Mouse (Mus musculus): ENCODE data around the gene Narf.
A peak's percentile ranks its signal among the peaks of the same experiment; 100 is the strongest.

Narf gene

DNA sequence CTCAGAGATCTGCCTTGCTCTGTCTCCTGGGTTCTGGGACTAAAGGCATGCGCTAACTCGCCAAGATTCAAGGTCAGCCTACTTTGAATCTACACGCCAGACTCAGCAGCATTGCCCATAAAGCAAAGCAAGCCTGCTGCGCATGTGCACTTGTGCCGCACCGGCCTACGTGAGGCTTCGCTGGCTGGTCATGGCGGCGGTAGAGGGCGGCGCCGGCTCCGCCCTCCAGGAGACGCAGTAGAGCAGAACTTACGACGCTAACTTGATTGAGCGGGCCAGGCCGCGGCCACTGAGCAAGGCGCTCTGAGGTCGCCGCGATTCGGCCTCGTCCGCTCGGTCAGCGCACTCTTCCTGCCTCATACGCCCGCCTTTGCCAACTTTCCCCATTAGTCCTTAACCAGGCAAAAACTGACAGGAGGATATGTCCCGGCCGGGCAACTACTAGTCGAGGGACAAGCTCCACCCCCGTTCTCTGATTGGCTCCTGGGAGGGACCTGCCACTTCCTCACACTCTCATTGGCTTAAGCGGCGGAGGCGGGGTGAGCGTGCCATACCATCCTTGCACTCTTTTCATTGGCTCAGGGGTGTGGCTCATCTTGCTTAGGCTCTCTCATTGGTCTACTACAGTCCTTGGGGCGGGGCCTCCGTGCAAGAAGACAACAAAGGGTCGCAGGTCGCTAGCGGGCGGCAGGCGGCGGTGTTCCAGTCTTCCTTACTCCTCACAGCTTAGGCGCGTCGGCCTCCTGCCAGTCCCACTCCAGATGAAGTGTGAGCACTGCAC lies at the start of gene Narf:
Narf (plus strand) TSS at position 690 of the 781 bp plus-strand sequence.
- DNase-seq: peak; percentile 98

GRCm38 (mm10) chr11:121189681-121190080 lies 47.4 kb upstream of the Narf start:
- peak; percentile 71 for DNase-seq

DNA sequence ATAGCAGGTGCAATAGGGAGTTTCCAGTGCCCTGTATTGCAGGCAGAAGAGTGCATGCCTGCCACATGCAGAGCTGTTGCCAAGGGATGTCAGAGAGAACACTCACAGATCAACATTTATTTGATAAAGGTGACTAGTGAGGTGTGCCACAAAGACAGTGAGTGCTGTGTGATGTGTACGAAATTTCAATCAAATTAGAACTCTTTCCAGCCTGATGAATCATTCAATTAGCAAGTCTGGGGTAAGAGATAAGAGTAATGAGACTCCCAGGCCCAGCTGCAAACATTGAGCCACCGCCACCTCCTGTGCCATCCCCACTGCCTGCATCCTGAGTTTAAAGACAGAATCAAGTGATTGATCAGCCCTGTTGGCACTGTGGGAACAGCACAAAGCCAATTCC lies 44.3 kb upstream of the Narf start:
- no peak for DNase-seq

GRCm38 (mm10) chr11:121193415-121193814 lies 43.6 kb upstream of the Narf start:
- no peak for DNase-seq

- no peak for DNase-seq
Measured at GRCm38 (mm10) chr11:121198622-121199021, 38.4 kb upstream of the Narf start.

DNA sequence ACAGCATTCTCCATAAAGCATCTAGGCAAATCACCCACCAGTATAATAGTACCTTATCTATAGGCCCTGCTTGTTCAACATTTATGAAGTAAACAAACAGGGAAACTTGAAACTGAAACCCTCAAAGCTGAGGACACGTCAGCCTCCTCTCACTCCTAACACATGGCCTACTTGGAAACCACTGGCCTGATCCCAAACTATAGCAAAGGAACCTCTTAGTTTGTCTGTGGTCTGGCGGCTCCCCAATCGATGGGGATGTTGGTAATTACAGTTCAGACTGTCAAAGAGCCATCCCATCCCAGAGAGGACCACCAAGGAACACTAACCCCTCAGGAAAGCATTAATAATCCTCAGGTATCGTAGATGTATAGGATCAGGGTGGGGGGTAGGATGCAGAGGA lies 37.2 kb upstream of the Narf start:
- no peak for DNase-seq

DNA sequence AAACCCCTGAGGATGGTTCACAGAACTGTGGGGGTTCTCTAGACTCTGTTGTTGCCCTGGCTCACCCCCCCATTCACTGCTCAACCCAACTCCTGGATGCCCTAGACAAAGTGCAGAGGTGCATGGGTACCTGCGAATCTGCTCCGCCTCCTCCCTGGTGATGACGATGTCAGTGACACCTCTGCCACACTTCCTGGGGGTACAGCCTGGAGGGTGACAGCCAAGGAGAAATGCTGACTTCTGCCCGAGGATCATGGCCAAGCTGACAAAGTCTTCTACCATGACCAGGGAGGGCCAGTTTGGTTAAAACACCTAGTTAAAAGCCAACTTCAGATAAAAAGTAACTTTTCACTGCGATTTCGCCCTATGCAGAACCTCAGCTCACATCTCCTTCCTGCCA lies 36.3 kb upstream of the Narf start:
- DNase-seq: no peak

- DNase-seq: peak; percentile 62 to 75
Measured at GRCm38 (mm10) chr11:121201436-121202198, 35.4 kb upstream of the Narf start.

DNA sequence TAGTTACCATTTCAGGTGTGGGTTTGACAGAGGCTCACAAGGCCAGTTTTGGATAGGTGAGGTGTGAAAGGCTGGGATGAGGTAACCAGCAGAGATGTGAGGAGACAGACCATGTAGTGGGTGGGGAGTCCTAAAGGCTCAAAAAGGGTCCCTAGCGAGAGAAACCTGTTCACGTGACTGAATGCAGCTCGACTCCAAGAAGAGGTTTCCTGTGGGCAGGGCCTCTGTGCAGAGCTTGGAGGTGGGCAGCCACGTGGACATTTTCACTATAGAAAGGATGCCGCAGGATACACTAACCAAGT lies 33.2 kb upstream of the Narf start:
- no peak for DNase-seq

DNA sequence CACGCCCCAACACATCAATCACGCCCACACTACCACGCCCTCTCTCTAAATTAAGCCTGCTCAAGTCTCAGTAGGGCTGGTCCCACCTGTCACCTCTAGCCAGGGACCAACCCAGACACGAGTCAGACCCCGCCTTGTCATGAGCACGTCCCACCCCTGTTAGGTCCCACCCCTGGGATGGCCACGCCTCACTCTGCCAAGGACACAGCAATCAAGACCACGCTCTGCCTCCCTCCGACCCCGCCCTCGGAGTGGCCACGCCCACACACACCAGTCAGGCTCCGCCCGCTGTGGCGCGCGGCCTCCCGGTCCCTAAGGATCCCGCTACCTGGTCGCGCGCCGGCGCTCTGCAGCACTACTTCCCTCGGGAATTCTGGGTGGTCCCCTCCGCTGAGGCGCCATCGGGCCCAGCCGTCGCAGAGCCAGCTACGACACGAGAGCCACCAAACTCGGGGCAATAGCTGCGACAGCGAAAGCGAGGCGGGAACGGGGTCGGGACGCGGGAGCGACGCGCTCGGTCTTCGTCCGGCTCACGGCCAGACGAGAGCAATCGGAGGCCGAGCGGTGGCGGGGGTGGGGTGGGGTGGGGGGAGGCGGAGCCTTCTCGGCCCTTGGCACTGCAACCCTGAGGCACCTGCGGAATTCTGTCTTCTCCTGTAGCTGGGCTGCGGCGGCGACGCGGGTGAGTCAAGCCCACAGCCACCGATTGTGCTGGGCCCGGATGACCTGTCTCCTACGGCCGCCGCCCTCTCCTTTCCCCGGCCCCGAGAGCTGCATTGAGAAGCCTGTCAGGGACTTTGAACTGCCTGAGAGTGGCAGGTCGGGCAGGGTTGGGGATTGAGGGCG lies 32.7 kb upstream of the Narf start, which contains the start of the genes Hexdc and Ogfod3:
Hexdc (plus strand) TSS at position 273 of the 846 bp plus-strand sequence.
Ogfod3 (minus strand) TSS at position 551 of the 846 bp plus-strand sequence.
- peak; percentile 96 for DNase-seq

- DNase-seq: no peak
Measured at GRCm38 (mm10) chr11:121216831-121217230, 20.2 kb upstream of the Narf start.

DNA sequence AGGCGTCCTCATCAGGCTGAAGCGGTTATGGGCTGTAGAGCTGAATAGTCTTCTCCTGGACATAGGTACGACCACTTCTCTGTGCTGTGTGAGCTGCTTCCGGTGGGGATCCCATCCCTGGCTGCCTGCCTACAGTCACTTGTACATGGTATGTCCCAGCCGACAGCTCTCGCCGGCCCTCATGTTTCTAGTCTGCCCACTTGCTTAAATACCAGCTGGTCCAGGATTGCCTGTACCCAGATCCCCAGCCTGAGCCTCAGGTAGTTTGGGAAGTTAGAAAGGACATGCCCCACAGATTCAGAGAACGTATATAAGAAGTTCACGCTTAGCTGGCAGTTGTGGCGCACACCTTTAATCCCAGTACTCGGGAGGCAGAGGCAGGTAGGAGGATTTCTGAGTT lies 17.3 kb upstream of the Narf start:
- DNase-seq: no peak

- no peak for DNase-seq
Measured at GRCm38 (mm10) chr11:121220771-121221170, 16.3 kb upstream of the Narf start.

GRCm38 (mm10) chr11:121221321-121222010 lies 15.6 kb upstream of the Narf start:
- DNase-seq: peak; percentile 72 to 85

GRCm38 (mm10) chr11:121228129-121229017 lies 8.7 kb upstream of the Narf start:
- no peak for DNase-seq

- DNase-seq: peak; percentile 77 to 81
Measured at GRCm38 (mm10) chr11:121229018-121229439, 8.0 kb upstream of the Narf start, which contains the start of gene Cybc1. Gene Cybc1, minus strand, starts transcription at chr11:121229322.

- no peak for DNase-seq
Measured at GRCm38 (mm10) chr11:121231191-121231590, 5.9 kb upstream of the Narf start.

- no peak for DNase-seq
Measured at GRCm38 (mm10) chr11:121231628-121232291, 5.3 kb upstream of the Narf start.

DNA sequence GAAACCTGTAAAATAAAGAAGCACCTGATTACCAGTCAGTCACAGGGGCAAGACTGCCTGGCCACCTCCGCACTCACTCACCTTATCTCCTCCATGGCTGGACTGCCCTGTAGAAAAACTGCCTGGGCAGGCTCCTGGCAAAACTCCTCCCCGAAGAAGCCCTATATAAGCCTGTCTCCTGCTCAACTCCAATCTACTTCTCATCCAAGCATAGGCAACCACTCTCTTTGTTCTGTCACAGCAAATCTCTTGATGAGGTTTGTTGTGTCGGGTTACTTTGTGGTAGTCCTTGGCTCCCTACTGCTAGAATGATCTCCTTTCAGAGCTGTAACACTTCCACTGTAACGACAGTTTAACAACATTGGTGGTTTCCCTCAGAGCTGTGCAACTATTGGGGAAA lies 4.3 kb upstream of the Narf start:
- DNase-seq: no peak

DNA sequence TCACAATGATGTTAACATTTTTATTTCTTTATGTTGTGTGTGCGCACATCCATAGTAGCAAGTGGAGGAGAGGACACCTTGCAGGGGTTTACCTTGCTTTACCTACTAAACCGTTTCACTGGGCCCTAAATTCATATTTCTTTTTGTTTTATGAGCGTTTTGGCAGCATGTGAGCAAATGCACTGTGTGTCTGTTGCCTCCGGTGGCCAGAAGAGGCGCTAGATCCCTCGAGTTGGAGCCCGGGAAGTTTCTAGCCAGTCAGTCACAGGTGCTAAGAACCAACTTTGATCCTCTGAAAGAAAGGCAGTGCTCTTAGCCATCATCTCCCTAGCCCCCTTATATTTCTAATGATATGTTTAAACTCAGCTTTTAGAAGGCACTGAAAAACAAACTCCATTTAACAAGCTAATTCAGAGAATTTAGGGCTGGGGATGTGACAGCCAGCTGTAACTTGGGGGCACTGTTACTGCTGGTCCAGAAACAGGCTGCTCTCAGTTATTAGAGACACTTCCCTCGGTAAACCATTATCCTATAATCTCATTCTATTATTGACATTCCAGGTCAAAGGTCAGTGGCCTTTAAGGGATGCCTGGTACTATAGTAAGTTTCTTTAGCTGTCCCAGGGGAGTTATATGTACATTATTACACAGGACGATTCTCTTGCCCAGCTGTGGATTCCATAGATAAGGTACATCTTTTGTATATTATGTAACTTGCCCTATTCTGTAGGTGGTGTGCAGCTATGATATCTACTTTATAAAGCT lies 1.4 kb upstream of the Narf start:
- DNase-seq: peak; percentile 44 to 65

Data from cerebellum, postnatal 14 days (tissue).